Mouse (Mus musculus) liver, embryonic 14.5 days (tissue): ENCODE results near the gene Mrps6. TPM values are rescaled to one million over a fixed set of nuclear protein-coding genes. Genes with fewer than 3 reads are reported as not detected.

ENCODE experiments used
- ATAC-seq: fragments of 200-750 bp; cut with Nextera tagmentation; 2 replicates; pipeline ENCODE4 v1.8.0; 2017; ENCODE audit warnings: moderate number of reproducible peaks, mild to moderate bottlenecking, moderate library complexity; ENCODE audit not compliant: insufficient read depth
- DNase-seq, 3 experiments: peaks; one replicate each; pipeline ENCODE4 v3.0.0-alpha.2; 2012 to 2013; ENCODE audit warnings: low read depth in 3 of 3, low spot score in 3 of 3
- H3K27ac ChIP-seq: fragments of 300-500 bp; sonication (generic); 2 replicates; pipeline ENCODE4 v1.5.1; 2014; ENCODE audit warnings: moderate library complexity, mild to moderate bottlenecking, control low read depth, inconsistent platforms
- H3K27me3 ChIP-seq: fragments of 300-500 bp; sonication (generic); 2 replicates; pipeline ENCODE4 v1.6.1; 2014; ENCODE audit warnings: mild to moderate bottlenecking, low read length, moderate library complexity; ENCODE audit not compliant: control insufficient read depth, insufficient read depth
- H3K36me3 ChIP-seq: fragments of 300-500 bp; sonication (generic); replicated peaks from 2 replicates; pipeline ENCODE4 v1.6.1; 2014; ENCODE audit warnings: low read depth; ENCODE audit not compliant: control insufficient read depth, insufficient read depth
- H3K4me1 ChIP-seq, 2 experiments: fragments of 200-500 bp in 1 of 2; fragments of 300-500 bp in 1 of 2; sonication (generic) in 1 of 2; replicated peaks; 2 replicates each; pipeline ENCODE4 v1.6.1; 2012 to 2014; ENCODE audit warnings: antibody characterized with exemption in 1 of 2, inconsistent platforms in 1 of 2, low read length in 1 of 2; ENCODE audit not compliant: control insufficient read depth in 2 of 2, insufficient read depth in 2 of 2
- H3K4me2 ChIP-seq: fragments of 300-500 bp; sonication (generic); 2 replicates; pipeline ENCODE4 v1.6.1; 2014; ENCODE audit warnings: low read depth, mild to moderate bottlenecking, control low read depth, moderate library complexity
- H3K4me3 ChIP-seq, 2 experiments: fragments of 200-500 bp in 1 of 2; fragments of 300-500 bp in 1 of 2; sonication (generic) in 1 of 2; 2 replicates each; pipeline ENCODE4 v1.5.1; 2012 to 2014; ENCODE audit warnings: low read depth in 2 of 2, low read length in 2 of 2, mild to moderate bottlenecking in 2 of 2, control low read depth in 1 of 2, inconsistent platforms in 1 of 2, moderate library complexity in 1 of 2; ENCODE audit not compliant: insufficient read depth in 1 of 2
- H3K9ac ChIP-seq: fragments of 300-500 bp; sonication (generic); replicated peaks from 2 replicates; pipeline ENCODE4 v1.6.1; 2014; ENCODE audit warnings: mild to moderate bottlenecking, control low read depth, moderate library complexity
- H3K9me3 ChIP-seq: fragments of 300-500 bp; sonication (generic); 2 replicates; pipeline ENCODE4 v1.6.1; 2016; ENCODE audit warnings: low read length, mixed read lengths; ENCODE audit not compliant: control insufficient read depth
- CTCF ChIP-seq: IDR thresholded peaks from 2 replicates; pipeline ENCODE4 v1.5.1; 2016; ENCODE audit warnings: antibody characterized with exemption, low read depth, control low read depth
- EP300 ChIP-seq: IDR thresholded peaks from 2 replicates; pipeline ENCODE4 v1.6.1; 2016; ENCODE audit warnings: antibody characterized with exemption, low read depth
- WGBS: fragments of 180-500 bp; shearing (Covaris S2); extraction: QIAGEN DNeasy Blood & Tissue Kit; methylation state at CpG from one replicate; pipeline ENCODE4 v1.1.7; 2014; ENCODE audit not compliant: insufficient replicate concordance; 5-methylcytosine and 5-hydroxymethylcytosine counted together
- polyA plus RNA-seq, 2 experiments: library from polyadenylated mRNA; depleted of rRNA in 1 of 2; stranded (reverse) in 1 of 2; unstranded in 1 of 2; fragments of >200 nt; fragmentation: Nextera tagmentation in 1 of 2; extraction: Ambion mirVana in 1 of 2; gene quantifications; 2 replicates each; pipeline versions ENCODE4 v1.2.1 to v1.2.3; 2012 to 2014

The Mrps6 gene
- polyA plus RNA-seq, 2 experiments = 15.2 to 30.2 TPM

DNA sequence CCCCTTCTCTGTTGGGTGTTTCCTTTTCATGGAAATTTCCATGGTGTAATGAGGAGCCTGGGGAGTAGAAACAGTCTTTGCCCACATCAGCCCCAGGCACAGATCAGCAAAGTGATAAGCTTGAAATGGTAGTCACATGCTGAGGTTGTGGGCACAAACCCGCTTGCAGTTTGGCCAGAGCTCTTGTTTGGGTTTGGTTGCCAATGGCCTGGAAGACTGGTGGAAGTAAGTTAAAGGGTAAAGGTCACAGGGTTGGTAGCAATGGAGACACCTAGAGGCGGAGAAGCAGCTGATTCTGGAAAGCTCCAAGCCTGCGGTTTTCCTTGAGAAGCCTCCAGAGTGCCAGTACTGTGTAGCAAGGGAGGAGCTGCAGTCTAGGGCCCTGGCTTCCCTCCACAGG is 47.6 kb downstream of the Mrps6 start:
- H3K4me2 ChIP-seq = no peak overlapping the region
- no peaks in the 10 kb centered on the region for H3K36me3 ChIP-seq
- TF ChIP-seq CTCF (no peak), EP300 (no peak)
- no peak overlapping the region for H3K27ac ChIP-seq
- H3K9ac ChIP-seq = no peak overlapping the region
- DNase-seq (no peak), ATAC-seq (no peak)
- H3K27me3 ChIP-seq = no peaks in the 10 kb centered on the region
- no peaks in the 10 kb centered on the region for H3K4me1 ChIP-seq
- 59% methylated on average over 3 of the region's 3 CpGs for WGBS
- H3K9me3 ChIP-seq = no peaks in the 10 kb centered on the region
- no peak overlapping the region for H3K4me3 ChIP-seq

DNA sequence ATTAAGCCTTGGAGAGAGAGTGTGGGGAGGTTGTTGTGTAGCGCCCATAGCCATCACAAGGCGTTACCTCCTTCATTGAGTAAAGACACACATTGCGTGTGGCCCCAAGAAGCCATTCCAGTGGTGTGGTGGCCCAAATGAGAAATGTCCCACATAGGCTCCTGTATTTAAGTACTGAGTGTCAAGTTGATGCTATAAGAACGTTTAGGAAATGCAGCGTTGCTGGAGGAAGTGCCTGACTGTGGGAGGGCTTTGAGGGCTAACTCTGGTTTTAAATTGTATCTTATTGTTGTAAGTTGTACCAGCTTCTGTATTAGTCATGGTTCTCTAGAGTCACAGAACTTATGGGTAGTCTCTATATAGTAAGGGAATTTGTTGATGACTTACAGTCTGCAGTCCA is 49.3 kb downstream of the Mrps6 start:
- 75% methylated on average over 5 of the region's 5 CpGs for WGBS
- H3K27me3 ChIP-seq = no peaks in the 10 kb centered on the region
- ATAC-seq = no peak
- H3K27ac ChIP-seq = no peak overlapping the region
- no peaks in the 10 kb centered on the region for H3K9me3 ChIP-seq
- DNase-seq = no peak
- H3K4me1 ChIP-seq = no peaks in the 10 kb centered on the region
- no peak for TF ChIP-seq EP300
- no peak for TF ChIP-seq CTCF
- no peak overlapping the region for H3K9ac ChIP-seq
- H3K4me3 ChIP-seq = no peak overlapping the region
- H3K36me3 ChIP-seq = no peaks in the 10 kb centered on the region
- H3K4me2 ChIP-seq = no peak overlapping the region

GRCm38 (mm10) chr16:92114706-92115241 is 56.7 kb downstream of the Mrps6 start:
- 70% methylated on average over 5 of the region's 5 CpGs for WGBS
- Histone ChIP-seq H3K9ac (no peak overlapping the region), H3K27me3 (no peaks in the 10 kb centered on the region), H3K4me1 (no peaks in the 10 kb centered on the region), H3K4me3 (no peak overlapping the region), H3K27ac (no peak overlapping the region), H3K9me3 (no peaks in the 10 kb centered on the region), H3K36me3 (no peaks in the 10 kb centered on the region), H3K4me2 (no peak overlapping the region)
- TF ChIP-seq EP300 (no peak), CTCF (no peak)
- DNase-seq (no peak), ATAC-seq (no peak)

- H3K27ac ChIP-seq = no peak overlapping the region
- no peaks in the 10 kb centered on the region for H3K27me3 ChIP-seq
- ATAC-seq (peak; percentile 53; the same call in 1 of the 2 replicates), DNase-seq (peak; percentile 7 to 29 (median 20))
- H3K4me1 ChIP-seq = no peaks in the 10 kb centered on the region
- H3K9me3 ChIP-seq = no peaks in the 10 kb centered on the region
- H3K36me3 ChIP-seq = no peaks in the 10 kb centered on the region
- TF ChIP-seq CTCF = no peak
- no peak overlapping the region for H3K4me2 ChIP-seq
- H3K4me3 ChIP-seq = no peak overlapping the region
- H3K9ac ChIP-seq = no peak overlapping the region
- 45% methylated on average over 20 of the region's 20 CpGs for WGBS
Measured at GRCm38 (mm10) chr16:92115611-92116421, 57.7 kb downstream of the Mrps6 start.

DNA sequence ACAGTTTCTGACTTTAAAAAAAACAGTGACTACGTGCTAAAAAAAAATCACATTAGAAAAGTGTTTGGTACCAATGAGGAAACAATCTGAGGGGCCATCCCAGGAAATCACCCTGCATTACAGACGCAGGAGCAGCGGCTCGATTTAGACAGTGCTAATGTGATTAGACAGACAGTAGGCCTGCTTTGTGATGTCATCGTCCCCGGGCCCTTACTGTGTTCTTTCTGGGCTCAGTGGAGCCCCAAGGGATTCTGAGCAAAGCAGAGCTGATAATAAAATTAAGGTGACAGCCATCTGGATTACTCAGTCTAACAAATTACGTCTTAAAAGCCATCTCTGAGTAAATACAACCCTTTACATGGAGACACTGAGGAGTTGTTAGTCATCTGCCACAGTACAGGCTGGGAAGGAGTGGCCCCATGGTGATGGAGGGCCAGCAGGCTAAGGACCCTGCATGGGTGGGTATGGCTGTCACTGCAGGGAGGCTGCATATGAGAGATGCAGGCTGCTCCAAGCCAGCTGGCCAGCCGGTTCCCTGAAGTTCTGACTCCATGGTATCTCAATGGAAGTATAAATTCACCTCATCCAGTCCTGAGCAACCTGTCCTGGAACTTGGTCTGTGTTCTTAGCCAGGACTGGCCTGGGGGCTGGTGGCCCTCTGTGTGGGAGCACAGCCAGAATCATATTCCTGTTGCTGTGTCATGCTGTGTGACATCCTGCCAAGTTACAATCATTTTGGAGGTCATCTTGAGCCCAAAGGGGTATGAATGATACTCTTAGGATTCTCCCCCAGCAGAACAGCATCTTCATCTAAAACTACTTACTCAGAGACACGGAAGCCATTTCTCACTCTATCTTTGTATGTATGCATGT is 59.5 kb downstream of the Mrps6 start:
- no peak for TF ChIP-seq EP300
- no peak for TF ChIP-seq CTCF
- ATAC-seq (no peak), DNase-seq (no peak)
- Histone ChIP-seq H3K9ac (no peak overlapping the region), H3K4me2 (no peak overlapping the region), H3K9me3 (no peaks in the 10 kb centered on the region), H3K27ac (no peak overlapping the region), H3K36me3 (no peaks in the 10 kb centered on the region), H3K4me1 (no peaks in the 10 kb centered on the region), H3K4me3 (no peak overlapping the region), H3K27me3 (no peaks in the 10 kb centered on the region)
- 69% methylated on average over 9 of the region's 9 CpGs for WGBS
